Mouse (Mus musculus): ENCODE results near the gene Gm33543. TPM values are rescaled to one million over a fixed set of nuclear protein-coding genes. Genes with fewer than 3 reads are reported as not detected.

Gene Gm33543
- not detected in 2 replicates for polyA plus RNA-seq (2011; ENCODE audit: insufficient read depth, insufficient read length, low read depth, missing spikeins)

- TF ChIP-seq CTCF (IDR thresholded peaks at IDR 0.05; ENCODE audit: low read depth, low read length) (no peak), POLR2A (IDR thresholded peaks at IDR 0.05; ENCODE audit: insufficient read depth, low read length) (no peak), EP300 (IDR thresholded peaks at IDR 0.05; ENCODE audit: insufficient read depth, low read depth, low read length) (no peak)
- Histone ChIP-seq H3K27ac (ENCODE audit: insufficient read depth, low read length) (no peak within 1 kb of the TSS), H3K27me3 (ENCODE audit: control insufficient read depth, insufficient read depth, low read length, poor library complexity, severe bottlenecking) (no peaks in the 10 kb centered on the region), H3K9me3 (replicated peaks; ENCODE audit: control insufficient read depth, insufficient read depth, low read length, poor library complexity, severe bottlenecking) (no peaks in the 10 kb centered on the region), H3K36me3 (ENCODE audit: control insufficient read depth, insufficient read depth, low read length, poor library complexity, severe bottlenecking) (no peaks in the 10 kb centered on the region), H3K4me3 (ENCODE audit: low read depth, low read length) (no peak within 1 kb of the TSS), H3K9ac (ENCODE audit: low read depth, poor library complexity, severe bottlenecking) (no peak within 1 kb of the TSS), H3K4me1 (ENCODE audit: control insufficient read depth, insufficient read depth, low read length) (no peaks in the 10 kb centered on the region)
Measured at GRCm38 (mm10) chr10:95842789-95843637, at the start of gene Gm33543. Gm33543 (minus strand) TSS chr10:95842930.

- Histone ChIP-seq H3K4me1 (ENCODE audit: control insufficient read depth, insufficient read depth, low read length) (no peaks in the 10 kb centered on the region), H3K36me3 (ENCODE audit: control insufficient read depth, insufficient read depth, low read length, poor library complexity, severe bottlenecking) (no peaks in the 10 kb centered on the region), H3K27me3 (ENCODE audit: control insufficient read depth, insufficient read depth, low read length, poor library complexity, severe bottlenecking) (no peaks in the 10 kb centered on the region), H3K9me3 (replicated peaks; ENCODE audit: control insufficient read depth, insufficient read depth, low read length, poor library complexity, severe bottlenecking) (no peaks in the 10 kb centered on the region), H3K9ac (ENCODE audit: low read depth, poor library complexity, severe bottlenecking) (peak overlapping the region; percentile 65), H3K27ac (ENCODE audit: insufficient read depth, low read length) (peak overlapping the region; percentile 98), H3K4me3 (ENCODE audit: low read depth, low read length) (peak overlapping the region; percentile 58)
- no peak for TF ChIP-seq POLR2A (IDR thresholded peaks at IDR 0.05; ENCODE audit: insufficient read depth, low read length)
- TF ChIP-seq EP300 (IDR thresholded peaks at IDR 0.05; ENCODE audit: insufficient read depth, low read depth, low read length) = peak; percentile 99
Measured at GRCm38 (mm10) chr10:95892132-95892531, 49.4 kb upstream of the Gm33543 start.

GRCm38 (mm10) chr10:95891214-95891960, 48.7 kb upstream of the Gm33543 start:
- no peaks in the 10 kb centered on the region for H3K27me3 ChIP-seq (ENCODE audit: control insufficient read depth, insufficient read depth, low read length, poor library complexity, severe bottlenecking)
- H3K27ac ChIP-seq (ENCODE audit: insufficient read depth, low read length) = peak overlapping the region; percentile 98
- no peaks in the 10 kb centered on the region for H3K4me1 ChIP-seq (ENCODE audit: control insufficient read depth, insufficient read depth, low read length)
- TF ChIP-seq CTCF (IDR thresholded peaks at IDR 0.05; ENCODE audit: low read depth, low read length) (no peak), POLR2A (IDR thresholded peaks at IDR 0.05; ENCODE audit: insufficient read depth, low read length) (no peak), EP300 (IDR thresholded peaks at IDR 0.05; ENCODE audit: insufficient read depth, low read depth, low read length) (peak; percentile 98)
- no peaks in the 10 kb centered on the region for H3K9me3 ChIP-seq (replicated peaks; ENCODE audit: control insufficient read depth, insufficient read depth, low read length, poor library complexity, severe bottlenecking)
- H3K9ac ChIP-seq (ENCODE audit: low read depth, poor library complexity, severe bottlenecking) = no peak overlapping the region
- H3K4me3 ChIP-seq (ENCODE audit: low read depth, low read length) = no peak overlapping the region
- H3K36me3 ChIP-seq (ENCODE audit: control insufficient read depth, insufficient read depth, low read length, poor library complexity, severe bottlenecking) = no peaks in the 10 kb centered on the region

GRCm38 (mm10) chr10:95883761-95884517, 41.2 kb upstream of the Gm33543 start:
- no peak overlapping the region for H3K4me3 ChIP-seq (ENCODE audit: low read depth, low read length)
- no peak overlapping the region for H3K9ac ChIP-seq (ENCODE audit: low read depth, poor library complexity, severe bottlenecking)
- no peaks in the 10 kb centered on the region for H3K9me3 ChIP-seq (replicated peaks; ENCODE audit: control insufficient read depth, insufficient read depth, low read length, poor library complexity, severe bottlenecking)
- H3K27me3 ChIP-seq (ENCODE audit: control insufficient read depth, insufficient read depth, low read length, poor library complexity, severe bottlenecking) = no peaks in the 10 kb centered on the region
- H3K36me3 ChIP-seq (ENCODE audit: control insufficient read depth, insufficient read depth, low read length, poor library complexity, severe bottlenecking) = no peaks in the 10 kb centered on the region
- peaks cover 5% of the 10 kb centered on the region for H3K4me1 ChIP-seq (ENCODE audit: control insufficient read depth, insufficient read depth, low read length)
- TF ChIP-seq POLR2A (IDR thresholded peaks at IDR 0.05; ENCODE audit: insufficient read depth, low read length) (no peak), EP300 (IDR thresholded peaks at IDR 0.05; ENCODE audit: insufficient read depth, low read depth, low read length) (peak; percentile 96), CTCF (IDR thresholded peaks at IDR 0.05; ENCODE audit: low read depth, low read length) (no peak)
- H3K27ac ChIP-seq (ENCODE audit: insufficient read depth, low read length) = peak overlapping the region; percentile 96

GRCm38 (mm10) chr10:95882036-95882435, 39.3 kb upstream of the Gm33543 start:
- TF ChIP-seq EP300 (IDR thresholded peaks at IDR 0.05; ENCODE audit: insufficient read depth, low read depth, low read length) (0 out of 2 replicates have a peak, but pooled peaks have one; percentile 46), CTCF (IDR thresholded peaks at IDR 0.05; ENCODE audit: low read depth, low read length) (no peak)
- Histone ChIP-seq H3K27me3 (ENCODE audit: control insufficient read depth, insufficient read depth, low read length, poor library complexity, severe bottlenecking) (no peaks in the 10 kb centered on the region), H3K9ac (ENCODE audit: low read depth, poor library complexity, severe bottlenecking) (peak overlapping the region; percentile 48), H3K27ac (ENCODE audit: insufficient read depth, low read length) (peak overlapping the region; percentile 98), H3K9me3 (replicated peaks; ENCODE audit: control insufficient read depth, insufficient read depth, low read length, poor library complexity, severe bottlenecking) (no peaks in the 10 kb centered on the region), H3K36me3 (ENCODE audit: control insufficient read depth, insufficient read depth, low read length, poor library complexity, severe bottlenecking) (no peaks in the 10 kb centered on the region), H3K4me3 (ENCODE audit: low read depth, low read length) (peak overlapping the region; percentile 47), H3K4me1 (ENCODE audit: control insufficient read depth, insufficient read depth, low read length) (peaks cover 5% of the 10 kb centered on the region)

Data from ES-Bruce4 (cell line).